Mouse (Mus musculus) cerebellum, postnatal 10 days (tissue): ENCODE results near the gene Cbarp.
A peak's percentile ranks its signal among the peaks of the same experiment; 100 is the strongest.

Experiments
- DNase-seq, 2 experiments: peaks; one replicate each; pipeline ENCODE4 v3.0.0; 2021; ENCODE audit warnings: mixed read lengths in 2 of 2

Cbarp gene

DNA sequence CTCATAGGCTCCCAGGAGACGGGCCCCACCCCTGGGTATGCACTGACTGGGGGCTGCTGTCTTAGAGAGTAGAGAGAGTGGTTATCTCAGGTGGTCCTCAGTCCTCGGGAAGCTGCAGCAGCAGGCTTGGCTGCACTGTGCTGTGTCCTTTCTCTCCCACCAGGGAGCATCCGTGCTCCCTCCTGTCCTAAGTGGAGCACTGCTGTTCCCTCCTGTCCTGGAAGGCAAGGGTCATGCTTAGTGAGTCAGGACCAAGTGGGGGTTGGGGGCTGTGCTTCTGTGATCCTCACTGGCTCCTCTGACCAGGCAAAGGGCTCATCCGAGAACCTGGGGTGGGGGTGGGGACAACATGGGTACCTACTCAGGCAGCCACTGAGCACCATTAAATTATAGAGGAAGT lies 51.5 kb downstream of the Cbarp start:
- no peak for DNase-seq

DNA sequence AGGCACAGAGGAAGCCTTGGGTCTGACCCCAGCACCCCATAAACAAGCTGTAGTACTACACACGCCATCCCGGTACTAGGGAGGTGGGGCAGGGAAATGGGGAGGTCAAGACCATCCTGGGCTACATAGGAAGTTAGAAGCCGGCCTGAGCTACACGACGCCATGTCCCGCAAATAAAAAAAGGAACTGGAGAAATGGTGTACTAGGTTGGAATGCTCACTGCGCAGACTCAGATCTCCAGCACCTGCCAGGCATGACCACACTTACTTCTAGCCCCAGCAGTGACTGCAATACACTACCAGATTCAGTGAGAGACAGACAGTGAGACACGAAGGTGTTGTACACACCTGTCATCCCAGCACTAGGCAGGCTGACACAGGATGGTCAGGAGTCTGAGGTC lies 53.2 kb downstream of the Cbarp start:
- DNase-seq = no peak

DNA sequence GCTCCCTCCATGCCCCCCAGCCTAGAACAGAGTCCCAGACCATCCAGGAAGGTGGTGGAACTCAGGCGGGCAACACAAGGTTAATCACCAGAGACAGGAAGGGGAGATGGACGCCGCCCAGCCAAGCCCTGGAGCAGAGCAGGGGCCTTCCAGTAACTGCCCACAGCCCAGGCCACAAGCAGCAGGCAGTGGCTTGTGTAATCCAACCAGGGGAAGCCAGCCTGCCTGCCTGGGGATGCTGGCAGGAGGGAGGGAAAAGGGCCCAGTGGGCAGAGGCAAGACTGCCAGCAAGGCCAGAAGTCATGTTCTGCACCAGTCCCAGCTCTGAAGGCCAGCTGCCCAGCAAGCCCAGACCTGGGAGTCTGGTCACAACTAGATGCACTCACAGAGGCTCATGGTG lies 53.8 kb downstream of the Cbarp start:
- no peak for DNase-seq

DNA sequence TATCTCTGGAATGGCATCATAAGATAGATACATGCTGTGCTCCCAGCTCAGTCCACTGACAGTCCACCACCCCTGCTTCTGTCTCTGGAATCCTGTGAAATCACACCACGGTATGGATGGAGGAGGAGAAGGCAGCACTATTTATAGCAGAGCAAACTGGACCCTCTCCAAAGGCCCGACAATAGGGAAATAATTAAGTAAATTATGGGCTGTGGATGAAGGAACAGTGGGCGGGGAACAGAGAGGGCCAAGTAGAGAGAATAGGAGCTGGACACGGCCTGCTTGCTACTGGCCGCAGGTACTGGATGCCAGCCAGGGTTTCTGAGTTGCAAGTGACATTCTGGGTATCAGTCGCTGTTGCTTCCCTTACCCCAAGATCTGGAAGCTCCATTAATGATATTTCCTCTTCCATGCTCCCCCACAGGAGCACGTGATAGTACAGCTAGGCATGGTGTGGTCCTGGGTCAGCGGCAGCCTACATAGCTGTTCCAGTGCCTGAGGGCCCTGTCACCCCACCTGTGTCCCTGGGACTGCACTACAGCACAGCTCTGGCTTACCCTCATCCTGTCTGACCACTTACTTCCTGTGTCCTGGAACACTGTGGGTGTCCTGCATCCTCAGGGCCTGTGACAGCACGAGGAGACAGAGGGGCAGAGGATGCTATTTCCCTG lies 55.7 kb downstream of the Cbarp start:
- peak; percentile 48 to 60 for DNase-seq

DNA sequence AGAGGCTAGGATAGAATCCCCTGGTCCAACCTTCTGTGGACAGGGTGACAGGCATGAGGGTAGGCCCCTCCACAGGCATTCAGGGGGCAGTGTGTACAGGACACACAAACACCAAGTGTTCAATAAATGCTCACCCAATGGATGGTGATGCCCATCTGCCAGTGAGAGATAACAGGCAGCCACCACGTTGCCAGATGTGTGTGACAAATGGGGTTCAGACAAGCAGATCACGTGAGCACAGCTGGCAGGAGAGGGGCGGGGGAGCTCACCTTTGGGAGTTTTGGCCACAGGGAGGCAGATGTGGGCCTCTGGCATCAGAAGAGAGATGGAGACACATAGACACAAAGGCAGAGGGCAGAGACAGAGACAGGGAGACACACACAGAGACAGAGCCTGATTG lies 59.6 kb downstream of the Cbarp start:
- DNase-seq = no peak
